Mouse (Mus musculus) lung, adult 18-20 months (tissue): Measurements from ENCODE around the gene Rrp7a.

Source experiments
- DNase-seq, 2 experiments: peaks; one replicate each; pipeline ENCODE4 v3.0.0; 2022; ENCODE audit warnings: mixed read lengths in 2 of 2

The Rrp7a gene

GRCm38 (mm10) chr15:83111290-83111689, 11.3 kb downstream of the Rrp7a start:
- DNase-seq: no peak

- DNase-seq: no peak
Measured at GRCm38 (mm10) chr15:83107814-83108213, 14.8 kb downstream of the Rrp7a start.

- no peak for DNase-seq
Measured at GRCm38 (mm10) chr15:83106426-83106825, 16.2 kb downstream of the Rrp7a start.

GRCm38 (mm10) chr15:83103111-83103510, 19.5 kb downstream of the Rrp7a start:
- DNase-seq: no peak

- no peak for DNase-seq
Measured at GRCm38 (mm10) chr15:83100332-83100662, 22.3 kb downstream of the Rrp7a start.

GRCm38 (mm10) chr15:83099533-83100331, 22.9 kb downstream of the Rrp7a start:
- DNase-seq: peak; percentile 96 to 97

GRCm38 (mm10) chr15:83095950-83096349, 26.7 kb downstream of the Rrp7a start:
- DNase-seq: no peak

GRCm38 (mm10) chr15:83093687-83094086, 28.9 kb downstream of the Rrp7a start:
- peak; percentile 31 to 38 for DNase-seq

- DNase-seq: no peak
Measured at GRCm38 (mm10) chr15:83090874-83091273, 31.7 kb downstream of the Rrp7a start.

- DNase-seq: no peak
Measured at GRCm38 (mm10) chr15:83089429-83089605, 33.3 kb downstream of the Rrp7a start, which contains the start of gene Serhl. Gene Serhl, plus strand, starts transcription at chr15:83089506.

GRCm38 (mm10) chr15:83088495-83089428, 33.8 kb downstream of the Rrp7a start:
- DNase-seq: no peak

- DNase-seq: no peak
Measured at GRCm38 (mm10) chr15:83086636-83087328, 35.8 kb downstream of the Rrp7a start.

GRCm38 (mm10) chr15:83085901-83086300, 36.7 kb downstream of the Rrp7a start:
- peak in 1 of 2 experiments; percentile 36 for DNase-seq

- no peak for DNase-seq
Measured at GRCm38 (mm10) chr15:83084022-83084640, 38.5 kb downstream of the Rrp7a start.

- no peak for DNase-seq
Measured at GRCm38 (mm10) chr15:83083530-83083929, 39.1 kb downstream of the Rrp7a start.

GRCm38 (mm10) chr15:83075607-83076525, 46.7 kb downstream of the Rrp7a start:
- peak; percentile 63 to 73 for DNase-seq

GRCm38 (mm10) chr15:83074179-83074578, 48.4 kb downstream of the Rrp7a start:
- DNase-seq: peak; percentile 60 to 73

- no peak for DNase-seq
Measured at GRCm38 (mm10) chr15:83071752-83072151, 50.8 kb downstream of the Rrp7a start.

GRCm38 (mm10) chr15:83070942-83071341, 51.7 kb downstream of the Rrp7a start:
- DNase-seq: peak; percentile 56 to 58

GRCm38 (mm10) chr15:83068270-83068669, 54.3 kb downstream of the Rrp7a start:
- no peak for DNase-seq

GRCm38 (mm10) chr15:83065543-83065942, 57.1 kb downstream of the Rrp7a start:
- peak; percentile 67 to 74 for DNase-seq
